Mouse (Mus musculus) hindbrain, postnatal 0 days (tissue): Measurements from ENCODE around the gene Pknox2. TPM values are rescaled to one million over a fixed set of nuclear protein-coding genes. Genes with fewer than 3 reads are reported as not detected.

ENCODE experiments used
- ATAC-seq: fragments of 200-750 bp; cut with Nextera tagmentation; 2 replicates; pipeline ENCODE4 v1.8.0; 2017; ENCODE audit warnings: mild to moderate bottlenecking, moderate TSS enrichment, moderate library complexity
- DNase-seq: peaks from one replicate; pipeline ENCODE4 v3.0.0-alpha.2; 2015; ENCODE audit warnings: low spot score
- H3K27ac ChIP-seq: fragments of 300-500 bp; sonication (generic); 2 replicates; pipeline ENCODE4 v1.5.1; 2014; ENCODE audit warnings: mild to moderate bottlenecking
- H3K27me3 ChIP-seq: fragments of 300-500 bp; sonication (generic); 2 replicates; pipeline ENCODE4 v1.6.1; 2014; ENCODE audit warnings: low read length, mixed read lengths; ENCODE audit not compliant: insufficient read depth
- H3K36me3 ChIP-seq: fragments of 300-500 bp; sonication (generic); 2 replicates; pipeline ENCODE4 v1.6.1; 2014; ENCODE audit warnings: low read length, mixed read lengths; ENCODE audit not compliant: insufficient read depth
- H3K4me1 ChIP-seq: fragments of 300-500 bp; sonication (generic); 2 replicates; pipeline ENCODE4 v1.6.1; 2014; ENCODE audit warnings: antibody characterized with exemption, low read length, mixed read lengths; ENCODE audit not compliant: insufficient read depth
- H3K4me2 ChIP-seq: fragments of 300-500 bp; sonication (generic); 2 replicates; pipeline ENCODE4 v1.6.1; 2014; ENCODE audit warnings: low read depth, mild to moderate bottlenecking, low read length, moderate library complexity, mixed read lengths
- H3K4me3 ChIP-seq: fragments of 300-500 bp; sonication (generic); 2 replicates; pipeline ENCODE4 v1.5.1; 2014; ENCODE audit warnings: low read length
- H3K9ac ChIP-seq: fragments of 300-500 bp; sonication (generic); replicated peaks from 2 replicates; pipeline ENCODE4 v1.6.1; 2014; ENCODE audit warnings: mild to moderate bottlenecking, low read length, moderate library complexity, mixed read lengths
- H3K9me3 ChIP-seq: fragments of 300-500 bp; sonication (generic); 2 replicates; pipeline ENCODE4 v1.6.1; 2016; ENCODE audit warnings: low read length, mixed read lengths
- CTCF ChIP-seq: IDR thresholded peaks from 2 replicates; pipeline ENCODE4 v1.5.1; 2016; ENCODE audit warnings: antibody characterized with exemption, control low read depth, low read depth
- WGBS: fragments of 180-500 bp; shearing (Covaris S2); extraction: QIAGEN DNeasy Blood & Tissue Kit; methylation state at CpG from one replicate; pipeline ENCODE4 v1.1.7; 2014; 5-methylcytosine and 5-hydroxymethylcytosine counted together
- polyA plus RNA-seq: library from polyadenylated mRNA; unstranded; fragments of >200 nt; fragmentation: Nextera tagmentation; extraction: Ambion mirVana; gene quantifications from 2 replicates; pipeline ENCODE4 v1.2.1, GENCODE M21; 2015
- total RNA-seq: library from RNA; depleted of rRNA; stranded (reverse); fragments of >200 nt; gene quantifications from 2 replicates; pipeline ENCODE4 v1.2.3, GENCODE M21; 2014

The Pknox2 gene
- total and polyA plus RNA-seq, 2 experiments from 2014 or later, result 22.2 to 23.5 TPM

DNA sequence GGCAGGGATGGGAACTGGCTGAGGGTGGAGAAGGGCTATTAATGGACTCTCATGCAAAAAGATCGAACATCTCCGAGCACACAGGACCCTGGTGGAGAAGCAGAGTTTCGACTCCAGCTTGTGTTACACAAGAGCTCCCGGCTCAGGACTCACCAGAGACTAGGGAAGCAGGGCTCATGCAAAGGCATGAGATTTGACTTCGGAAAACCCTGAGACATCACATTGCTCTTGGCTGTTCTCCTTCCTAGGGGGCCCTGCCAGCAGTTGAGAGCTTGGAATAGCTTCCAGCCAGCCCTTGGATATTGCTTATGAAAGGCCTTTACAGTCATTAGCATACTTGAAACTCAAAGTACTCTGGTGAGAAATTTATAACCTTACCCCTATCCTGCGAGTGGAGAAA lies 26.4 kb downstream of the Pknox2 start:
- Histone ChIP-seq H3K4me1 (peaks cover 24% of the 10 kb centered on the region), H3K27me3 (no peaks in the 10 kb centered on the region), H3K4me2 (no peak overlapping the region), H3K36me3 (no peaks in the 10 kb centered on the region), H3K27ac (no peak overlapping the region; the same call in 1 of the 2 replicates), H3K4me3 (no peak overlapping the region), H3K9me3 (no peaks in the 10 kb centered on the region), H3K9ac (no peak overlapping the region)
- TF ChIP-seq CTCF, result no peak
- peak; percentile 19; the same call in 1 of the 2 replicates for ATAC-seq
- no peak for DNase-seq
- WGBS, result 58% methylated on average over 6 of the region's 6 CpGs

DNA sequence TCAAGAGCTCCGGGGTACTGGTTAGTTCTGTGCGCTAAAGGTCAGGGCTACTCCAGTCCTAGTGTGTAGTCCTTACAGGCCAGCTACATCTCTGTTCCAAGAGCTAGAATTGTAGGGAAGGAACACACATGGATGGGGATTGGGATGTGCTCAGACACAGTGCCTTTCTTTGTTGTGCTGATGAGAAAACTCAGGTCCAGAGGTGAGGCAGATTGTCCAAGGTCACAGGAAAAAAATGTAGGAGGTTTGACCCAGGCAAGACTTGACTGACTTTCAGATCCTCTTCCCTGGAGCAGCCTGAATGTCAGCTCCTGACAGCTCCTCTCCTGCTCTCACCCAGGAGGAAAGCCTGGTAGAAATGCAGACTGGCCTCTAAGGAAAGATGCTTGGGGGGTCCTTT lies 29.7 kb downstream of the Pknox2 start:
- peaks cover 19% of the 10 kb centered on the region for H3K4me1 ChIP-seq
- no peak for ATAC-seq
- no peak overlapping the region for H3K4me2 ChIP-seq
- no peaks in the 10 kb centered on the region for H3K9me3 ChIP-seq
- DNase-seq, result no peak
- 100% methylated on average over 2 of the region's 2 CpGs for WGBS
- H3K4me3 ChIP-seq, result no peak overlapping the region
- no peaks in the 10 kb centered on the region for H3K27me3 ChIP-seq
- no peak for TF ChIP-seq CTCF
- no peak overlapping the region for H3K9ac ChIP-seq
- no peak overlapping the region for H3K27ac ChIP-seq
- no peaks in the 10 kb centered on the region for H3K36me3 ChIP-seq

DNA sequence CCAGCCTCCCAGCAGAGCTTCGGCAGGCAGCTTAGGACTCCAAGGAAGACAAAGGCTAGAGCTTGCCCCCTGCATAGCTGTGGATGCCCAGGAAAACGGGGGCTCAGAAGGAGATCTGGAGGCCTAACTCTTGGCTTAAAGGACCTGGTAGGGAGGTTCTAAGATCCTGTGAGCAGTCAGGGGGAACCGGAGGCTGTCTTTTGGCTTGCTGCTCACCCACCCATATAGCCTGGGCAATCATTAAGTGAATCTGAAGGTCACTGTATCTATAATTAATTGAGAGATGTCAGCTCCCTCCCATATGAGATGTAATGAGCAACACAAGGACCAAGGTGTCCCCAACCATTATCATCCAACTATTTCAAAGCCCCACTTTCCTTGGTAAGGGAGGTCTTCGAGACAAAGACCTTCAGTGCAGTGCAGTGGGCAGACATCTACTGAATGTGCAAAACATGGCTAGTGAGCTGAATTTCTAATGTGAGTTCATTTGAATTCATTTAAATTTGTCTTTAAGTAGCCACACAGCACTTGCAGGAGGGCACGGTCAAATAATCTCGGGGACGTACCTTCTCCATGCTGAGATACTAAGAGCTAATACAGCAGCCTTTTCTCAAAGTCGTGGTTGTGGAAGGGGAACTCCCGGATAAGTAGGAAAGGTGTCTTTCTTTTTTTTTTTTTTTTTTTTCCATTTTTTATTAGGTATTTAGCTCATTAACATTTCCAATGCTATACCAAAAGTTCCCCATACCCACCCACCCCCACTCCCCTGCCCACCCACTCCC lies 30.4 kb downstream of the Pknox2 start:
- H3K4me2 ChIP-seq, result no peak overlapping the region
- H3K4me3 ChIP-seq, result no peak overlapping the region
- no peaks in the 10 kb centered on the region for H3K36me3 ChIP-seq
- ATAC-seq (no peak), DNase-seq (no peak)
- H3K27ac ChIP-seq, result no peak overlapping the region
- 63% methylated on average over 9 of the region's 9 CpGs for WGBS
- no peak overlapping the region for H3K9ac ChIP-seq
- no peaks in the 10 kb centered on the region for H3K27me3 ChIP-seq
- H3K4me1 ChIP-seq, result peaks cover 13% of the 10 kb centered on the region
- TF ChIP-seq CTCF, result no peak
- H3K9me3 ChIP-seq, result no peaks in the 10 kb centered on the region

DNA sequence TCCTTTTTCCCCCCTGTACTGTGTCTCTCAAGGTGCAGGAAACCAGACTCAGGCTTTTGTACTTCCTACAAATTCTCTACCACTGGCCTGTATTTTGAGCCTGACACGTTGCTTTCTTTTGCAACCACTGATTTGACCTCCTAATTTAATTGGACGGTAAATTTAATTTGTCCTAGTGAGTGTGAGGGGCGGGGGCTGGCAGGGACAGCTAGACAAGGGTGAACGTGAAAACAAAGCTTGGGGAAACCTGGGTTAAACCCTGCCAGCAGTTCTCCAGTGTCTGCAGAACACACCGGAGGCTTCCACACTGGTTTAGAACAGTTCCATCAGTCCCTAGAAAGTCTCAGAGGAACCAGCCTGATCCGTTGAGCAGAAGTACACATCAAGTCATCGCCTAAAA lies 31.4 kb downstream of the Pknox2 start:
- WGBS, result 64% methylated on average over 7 of the region's 7 CpGs
- Histone ChIP-seq H3K4me3 (no peak overlapping the region), H3K9me3 (no peaks in the 10 kb centered on the region), H3K27ac (no peak overlapping the region), H3K9ac (no peak overlapping the region), H3K4me1 (peaks cover 12% of the 10 kb centered on the region), H3K27me3 (no peaks in the 10 kb centered on the region), H3K4me2 (no peak overlapping the region), H3K36me3 (no peaks in the 10 kb centered on the region)
- no peak for DNase-seq
- no peak for TF ChIP-seq CTCF
- ATAC-seq, result no peak

DNA sequence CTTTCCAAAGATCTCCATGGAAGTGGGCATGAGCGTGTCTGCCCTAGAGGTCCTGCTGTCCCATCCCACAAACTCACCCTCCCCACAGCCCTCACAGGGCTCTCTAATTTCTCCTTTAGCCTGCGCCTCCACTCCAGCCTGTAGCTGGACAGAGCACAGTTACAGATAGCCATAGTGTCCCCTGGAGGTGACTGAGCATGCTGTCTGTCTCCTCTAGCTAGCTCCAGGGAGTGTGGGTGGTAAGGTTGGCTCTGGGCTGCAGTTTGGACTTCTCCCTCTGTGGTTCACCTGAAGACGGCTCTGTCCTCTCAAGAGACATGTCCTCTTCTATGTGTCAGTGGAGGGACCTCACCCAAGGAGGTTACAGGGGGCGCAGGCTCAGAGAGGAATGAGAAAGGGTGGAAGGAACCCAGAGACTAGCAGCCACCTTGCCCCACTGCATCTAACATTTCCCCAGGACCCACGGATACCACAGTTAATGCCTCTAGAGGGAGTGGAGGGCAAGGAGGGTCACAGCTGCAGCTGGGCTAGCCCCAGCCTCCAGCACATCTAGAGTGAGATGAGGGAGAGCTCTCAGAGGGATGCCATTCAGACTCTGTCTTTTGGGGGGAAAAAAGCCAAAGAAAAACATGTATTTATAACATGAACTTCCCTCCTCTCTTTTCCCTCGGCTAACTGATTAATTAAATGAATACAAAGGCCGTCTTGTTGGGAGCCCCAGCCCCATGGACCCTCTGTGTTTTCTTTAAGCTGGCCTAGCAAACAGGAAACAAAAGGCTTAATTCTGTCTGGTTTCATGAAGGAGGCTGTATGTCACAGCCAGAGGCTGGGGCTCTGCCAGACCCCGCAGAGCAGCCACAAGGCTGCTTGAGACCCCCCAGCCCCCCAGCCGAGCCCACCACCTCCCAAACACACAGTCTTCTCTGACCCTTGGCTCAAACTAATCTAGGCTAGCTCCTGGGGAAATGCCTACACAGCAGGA lies 32.6 kb downstream of the Pknox2 start:
- Histone ChIP-seq H3K27ac (peak overlapping the region; percentile 65), H3K27me3 (no peaks in the 10 kb centered on the region), H3K9ac (no peak overlapping the region), H3K9me3 (no peaks in the 10 kb centered on the region), H3K4me3 (no peak overlapping the region), H3K36me3 (no peaks in the 10 kb centered on the region), H3K4me2 (no peak overlapping the region), H3K4me1 (peaks cover 8% of the 10 kb centered on the region)
- 26% methylated on average over 9 of the region's 9 CpGs for WGBS
- ATAC-seq (peak; percentile 80), DNase-seq (peak; percentile 50)
- peak; percentile 47 for TF ChIP-seq CTCF

DNA sequence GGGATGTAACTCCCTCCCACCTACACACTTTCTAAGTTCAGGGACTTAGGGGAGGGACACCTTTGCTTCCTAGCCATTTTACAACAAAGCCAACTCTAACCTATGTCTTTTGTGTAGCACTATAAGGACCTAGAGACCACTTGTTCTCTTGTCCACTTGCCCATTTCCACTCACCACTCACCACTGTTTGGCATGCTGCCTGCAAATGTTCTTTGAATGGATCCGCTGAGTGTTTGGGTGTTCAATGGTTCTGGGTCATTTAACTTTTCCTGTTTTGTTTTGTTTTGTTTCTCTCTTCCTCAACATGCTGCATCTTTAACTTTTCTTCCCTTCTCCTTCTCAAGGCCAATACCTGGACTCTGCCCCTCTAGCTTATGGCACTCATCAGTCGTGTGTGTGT lies 39.7 kb downstream of the Pknox2 start:
- DNase-seq (no peak), ATAC-seq (no peak)
- Histone ChIP-seq H3K4me3 (no peak overlapping the region), H3K27ac (no peak overlapping the region; the same call in 1 of the 2 replicates), H3K36me3 (no peaks in the 10 kb centered on the region), H3K9ac (no peak overlapping the region), H3K9me3 (no peaks in the 10 kb centered on the region), H3K27me3 (no peaks in the 10 kb centered on the region), H3K4me1 (no peaks in the 10 kb centered on the region), H3K4me2 (no peak overlapping the region)
- 53% methylated on average over 2 of the region's 2 CpGs for WGBS
- no peak for TF ChIP-seq CTCF
